Mouse (Mus musculus) kidney, embryonic 14.5 days (tissue): Measurements from ENCODE around the gene Mfsd14b. TPM values are rescaled to one million over a fixed set of nuclear protein-coding genes. Genes with fewer than 3 reads are reported as not detected.

ENCODE experiments used
- polyA plus RNA-seq: library from polyadenylated mRNA; unstranded; fragments of >200 nt; fragmentation: Nextera tagmentation; extraction: Ambion mirVana; gene quantifications from 2 replicates; pipeline ENCODE4 v1.2.1, GENCODE M21; 2014

Gene Mfsd14b
- polyA plus RNA-seq, 1 experiment from 2014 or later: 50.3 TPM

Other genes with a start within 250 kb of the Mfsd14b start
- gene Cntnap3, start 209.0 kb downstream of the Mfsd14b start, polyA plus RNA-seq: 0.07 TPM in 2 replicates
- gene Spata31, start 195.6 kb downstream of the Mfsd14b start, polyA plus RNA-seq: not detected in 2 replicates
- gene Spata31d1c, start 79.9 kb downstream of the Mfsd14b start, polyA plus RNA-seq: not detected in 2 replicates
- gene Prss47, start 60.2 kb downstream of the Mfsd14b start, polyA plus RNA-seq: not detected in 2 replicates
- not detected in 2 replicates for gene Olfr465-ps1, start 25.1 kb upstream of the Mfsd14b start, polyA plus RNA-seq
- not detected in 2 replicates for gene Olfr466, start 37.3 kb upstream of the Mfsd14b start, polyA plus RNA-seq
- 0.24 TPM in 1 of 2 replicates, not detected in the other for gene Nlrp4f, start 93.0 kb upstream of the Mfsd14b start, polyA plus RNA-seq
- gene Gm10775, start 146.6 kb upstream of the Mfsd14b start, polyA plus RNA-seq: not detected in 2 replicates
- 15.3 and 17.6 TPM in 2 replicates for gene Zfp369, start 165.8 kb upstream of the Mfsd14b start, polyA plus RNA-seq